Mouse (Mus musculus): ENCODE data around the gene Rnf167.

DNA sequence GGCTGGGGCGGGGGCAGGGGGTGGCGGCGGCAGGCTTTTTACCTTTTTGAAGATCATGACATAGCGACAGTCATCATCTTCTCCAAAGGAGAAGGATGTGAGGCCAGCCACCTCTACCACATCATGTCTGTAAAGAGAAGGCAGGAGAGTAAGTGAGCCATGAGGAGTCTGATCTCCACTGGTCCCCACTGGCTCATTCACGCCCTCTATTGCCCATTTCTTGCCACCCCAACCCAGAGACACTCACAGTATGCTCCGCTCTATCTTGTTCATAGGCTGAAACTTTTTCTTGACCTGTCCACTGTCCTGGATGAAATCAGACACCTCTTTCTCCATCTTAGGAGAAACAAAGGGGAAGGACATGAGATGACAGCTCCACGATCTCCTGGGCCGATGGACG, 17.7 kb downstream of the Rnf167 start:
- no peak for TF ChIP-seq POLR2A (IDR thresholded peaks at IDR 0.05; ENCODE audit: control insufficient read depth, low read depth, low read length)
- TF ChIP-seq CTCF (IDR thresholded peaks at IDR 0.05; ENCODE audit: control insufficient read depth, insufficient read depth, insufficient replicate concordance, low read depth, low read length): no peak
